Mouse (Mus musculus) mesoderm, embryonic 11.5 days (tissue): ENCODE results near the gene Slc25a10.

Experiments
- DNase-seq: peaks from one replicate; pipeline ENCODE4 v3.0.0-alpha.2; 2012; ENCODE audit warnings: low read depth, low spot score

The Slc25a10 gene

GRCm38 (mm10) chr11:120491317-120492023, at the start of gene Slc25a10:
Gene Slc25a10 (plus strand): TSS chr11:120491840.
- DNase-seq, result peak; percentile 87

GRCm38 (mm10) chr11:120442344-120442743, 49.3 kb upstream of the Slc25a10 start, which contains the start of gene Tspan10:
Gene Tspan10 (plus strand): TSS chr11:120442644.
- no peak for DNase-seq

- DNase-seq, result no peak
Measured at GRCm38 (mm10) chr11:120442765-120443280, 48.8 kb upstream of the Slc25a10 start.

GRCm38 (mm10) chr11:120444106-120444505, 47.5 kb upstream of the Slc25a10 start:
- no peak for DNase-seq

GRCm38 (mm10) chr11:120445475-120445874, 46.2 kb upstream of the Slc25a10 start:
- DNase-seq, result no peak

GRCm38 (mm10) chr11:120447179-120447578, 44.5 kb upstream of the Slc25a10 start:
- DNase-seq, result no peak

GRCm38 (mm10) chr11:120452246-120452645, 39.4 kb upstream of the Slc25a10 start:
- no peak for DNase-seq

- DNase-seq, result no peak
Measured at GRCm38 (mm10) chr11:120453306-120453705, 38.3 kb upstream of the Slc25a10 start, which contains the start of gene Pde6g. Gene Pde6g (minus strand): TSS chr11:120453500.

- no peak for DNase-seq
Measured at GRCm38 (mm10) chr11:120454965-120455364, 36.7 kb upstream of the Slc25a10 start.

- no peak for DNase-seq
Measured at GRCm38 (mm10) chr11:120455413-120455812, 36.2 kb upstream of the Slc25a10 start.

- no peak for DNase-seq
Measured at GRCm38 (mm10) chr11:120457370-120457769, 34.3 kb upstream of the Slc25a10 start.

GRCm38 (mm10) chr11:120457772-120458751, 33.6 kb upstream of the Slc25a10 start, which contains the start of the genes Oxld1 and Ccdc137:
Gene Oxld1 (minus strand): TSS chr11:120458068.
Gene Ccdc137 (plus strand): TSS chr11:120458115.
- peak; percentile 85 for DNase-seq

- peak; percentile 13 for DNase-seq
Measured at GRCm38 (mm10) chr11:120458847-120459597, 32.6 kb upstream of the Slc25a10 start.

GRCm38 (mm10) chr11:120463536-120463935, 28.1 kb upstream of the Slc25a10 start:
- no peak for DNase-seq

GRCm38 (mm10) chr11:120464365-120464764, 27.3 kb upstream of the Slc25a10 start:
- DNase-seq, result no peak

GRCm38 (mm10) chr11:120465521-120465920, 26.1 kb upstream of the Slc25a10 start:
- DNase-seq, result no peak

GRCm38 (mm10) chr11:120467051-120467735, 24.4 kb upstream of the Slc25a10 start, which contains the start of gene Arl16:
Gene Arl16 (minus strand): TSS chr11:120467607.
- peak; percentile 99 for DNase-seq

- DNase-seq, result no peak
Measured at GRCm38 (mm10) chr11:120467736-120468092, 23.9 kb upstream of the Slc25a10 start.

- DNase-seq, result no peak
Measured at GRCm38 (mm10) chr11:120472052-120472451, 19.6 kb upstream of the Slc25a10 start.

GRCm38 (mm10) chr11:120483448-120483934, 8.1 kb upstream of the Slc25a10 start:
- DNase-seq, result no peak
